Mouse (Mus musculus) E14TG2a.4 (cell line): ENCODE data around the gene Olfr1201.

Experiments
- CTCF ChIP-seq: conservative IDR thresholded peaks from 2 replicates; pipeline ENCODE4 v1.5.1; 2014; ENCODE audit warnings: low read length
- NANOG ChIP-seq: IDR thresholded peaks from 2 replicates; pipeline ENCODE4 v1.6.1; 2014; ENCODE audit warnings: borderline replicate concordance, low read length, mixed read lengths
- POU5F1 ChIP-seq: IDR thresholded peaks from 2 replicates; pipeline ENCODE4 v1.6.1; 2014; ENCODE audit warnings: low read length, borderline replicate concordance

DNA sequence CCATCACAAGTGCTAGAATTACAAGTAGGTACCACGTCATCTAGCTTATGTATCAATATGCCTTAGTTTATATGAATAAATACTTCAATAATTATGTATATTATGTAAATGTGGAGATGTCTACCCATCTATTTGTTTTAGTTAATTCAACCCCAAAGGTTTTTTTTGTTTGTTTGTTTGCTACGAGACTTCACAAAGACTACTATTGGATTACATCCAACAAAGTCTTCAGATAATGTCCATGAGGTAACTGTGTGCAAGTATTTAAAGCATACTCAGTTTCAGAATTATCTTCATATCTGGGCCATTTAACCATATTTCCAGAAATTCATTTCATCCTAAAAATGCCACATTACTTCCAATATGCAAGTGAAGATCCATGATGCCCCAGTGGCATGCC, 36.6 kb downstream of the Olfr1201 start, which contains the start of gene Olfr1205:
- TF ChIP-seq CTCF (no peak), POU5F1 (no peak), NANOG (no peak)
